In genomic region chr8:120309326-120309725, GRCm38 (mm10) we compare ENCODE assay signal across 9 mouse cellular contexts.
DNase-seq lines count a peak whose midpoint lies in the region; ATAC-seq lines count a peak whose summit lies in the region.
"Had no signal": no experiment of that assay in that cellular context is flagged by ENCODE, and none has a peak within 500 bp of the region (broad histone marks: within the 10 kb centered on the region; RNA-seq: fewer than 3 reads in every experiment).

No protein-coding gene starts in this region.

- 0 out of 2 replicates have a peak, but pooled peaks have one; percentile 32 for ATAC-seq in limb, embryonic 15.5 days (ENCODE audit: insufficient number of reproducible peaks, low FRiP score, low TSS enrichment, low read depth)

- no peak overlapping the region; the same call in 1 of the 2 replicates for H3K27ac ChIP-seq in heart, embryonic 10.5 days
- H3K27ac ChIP-seq in limb, embryonic 15.5 days, result 0 out of 2 replicates have a peak overlapping the region, but pooled peaks have one; percentile 14
- H3K27ac ChIP-seq: embryonic facial prominence, embryonic 12.5 days had no signal

- H3K9ac ChIP-seq in limb, embryonic 15.5 days, result no peak overlapping the region

- H3K27me3 ChIP-seq in heart, embryonic 10.5 days (ENCODE audit: insufficient read depth, poor library complexity, severe bottlenecking), result peaks cover 72% of the 10 kb centered on the region
- H3K27me3 ChIP-seq in limb, embryonic 15.5 days, result no peaks in the 10 kb centered on the region

- H3K36me3 ChIP-seq in heart, embryonic 10.5 days, result no peaks in the 10 kb centered on the region
- H3K36me3 ChIP-seq in limb, embryonic 15.5 days, result no peaks in the 10 kb centered on the region
- H3K36me3 ChIP-seq: embryonic facial prominence, embryonic 12.5 days had no signal

- H3K4me3 ChIP-seq in heart, embryonic 10.5 days, result no peak overlapping the region
- no peak overlapping the region for H3K4me3 ChIP-seq in limb, embryonic 15.5 days
- H3K4me3 ChIP-seq: embryonic facial prominence, embryonic 12.5 days had no signal

- H3K9me3 ChIP-seq in heart, embryonic 10.5 days, result no peaks in the 10 kb centered on the region
- no peaks in the 10 kb centered on the region for H3K9me3 ChIP-seq in limb, embryonic 15.5 days
- H3K9me3 ChIP-seq: embryonic facial prominence, embryonic 12.5 days had no signal

- no peak overlapping the region for H3K4me2 ChIP-seq in limb, embryonic 15.5 days
- H3K4me2 ChIP-seq: embryonic facial prominence, embryonic 12.5 days had no signal

- H3K4me1 ChIP-seq in heart, embryonic 10.5 days, result peaks cover 71% of the 10 kb centered on the region
- peaks cover 40% of the 10 kb centered on the region for H3K4me1 ChIP-seq in limb, embryonic 15.5 days

- 78% methylated on average over 18 of the region's 18 CpGs for WGBS in heart, embryonic 10.5 days
- WGBS in limb, embryonic 15.5 days, result 58% methylated on average over 18 of the region's 18 CpGs

- peak; percentile 81 to 88 for DNase-seq in heart, adult 18-20 months
- DNase-seq in heart, embryonic 10.5 days (ENCODE audit: low spot score), result no peak
- DNase-seq in cerebellum, postnatal 14 days, result peak; percentile 84 to 87
- DNase-seq in heart, adult 8-10 months (ENCODE audit: low spot score), result peak; percentile 70
- DNase-seq in right cerebral cortex, postnatal 4 days, result peak; percentile 58
- DNase-seq in thymus, postnatal 4 days, result no peak
- DNase-seq in spleen, postnatal 14 days (ENCODE audit: low spot score in 2 of 2), result no peak

Comparison
In these comparisons a context has a peak if more than half of its experiments do, and no peak if none do; other contexts are left out.
1. DNase-seq: peak in heart, adult 18-20 months (2 of 2), cerebellum, postnatal 14 days (2 of 2), heart, adult 8-10 months (single experiment) and right cerebral cortex, postnatal 4 days (single experiment); none in heart, embryonic 10.5 days (single experiment), thymus, postnatal 4 days (single experiment) and spleen, postnatal 14 days (0 of 2).